Mouse (Mus musculus): ENCODE measurements at regions not wholly inside any gene's neighbourhood (a gene's known extent, or its start where the extent isn't known, plus 50 kb on each side); places are given as distances from the start of the nearest gene placed in this dataset.

DNA sequence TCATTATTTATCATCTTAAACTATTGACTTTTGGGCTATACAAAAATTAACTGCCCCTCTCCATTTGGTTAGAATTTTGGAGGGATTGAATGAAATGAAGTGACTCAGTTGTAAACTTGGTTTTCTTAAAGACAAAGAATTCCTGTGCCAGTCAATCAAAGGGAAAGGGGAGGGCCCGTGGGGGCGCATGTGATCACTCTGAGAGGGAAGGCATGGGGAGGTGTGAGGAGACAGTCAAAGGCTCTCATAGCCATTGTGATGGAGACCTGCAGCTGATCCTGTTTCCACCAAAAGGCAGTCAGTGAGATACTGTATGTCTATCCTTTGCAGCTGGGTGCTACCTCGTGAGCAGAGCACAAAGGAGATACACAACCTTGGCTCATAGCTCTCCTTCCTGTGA lies 156.6 kb upstream of the Slc24a2 start:
- H3K4me2 ChIP-seq (ENCODE audit: low read length): no peak overlapping the region
- no peak for ATAC-seq (ENCODE audit: insufficient number of reproducible peaks, insufficient read depth, low FRiP score, low read depth)

GRCm38 (mm10) chr4:87386271-87386670 lies 156.0 kb upstream of the Slc24a2 start:
- no peaks in the 10 kb centered on the region for H3K4me1 ChIP-seq (ENCODE audit: control insufficient read depth in 2 of 2, insufficient read depth in 2 of 2, low read length in 2 of 2)
- no peaks in the 10 kb centered on the region for H3K27me3 ChIP-seq (ENCODE audit: control insufficient read depth, insufficient read depth, low read length)
- 82% methylated on average over 9 of the region's 9 CpGs for WGBS
- no peaks in the 10 kb centered on the region for H3K9me3 ChIP-seq (ENCODE audit: control insufficient read depth, low read length)
- H3K4me2 ChIP-seq (ENCODE audit: low read length): no peak overlapping the region
- no peaks in the 10 kb centered on the region for H3K36me3 ChIP-seq (ENCODE audit: control insufficient read depth, insufficient read depth, low read length)
- no peak for ATAC-seq (ENCODE audit: insufficient number of reproducible peaks, insufficient read depth, low FRiP score, low read depth)
- no peak overlapping the region for H3K9ac ChIP-seq (ENCODE audit: low read length)
- no peak overlapping the region for H3K27ac ChIP-seq (replicated peaks in 1 of 2; ENCODE audit: control insufficient read depth in 1 of 2, insufficient read depth in 1 of 2, low read depth in 2 of 2, low read length in 2 of 2)
- H3K4me3 ChIP-seq (ENCODE audit: control insufficient read depth in 1 of 2, insufficient read depth in 1 of 2, low read depth in 1 of 2, low read length in 2 of 2): no peak overlapping the region

More for the DNA sequence above, 156.6 kb upstream of the Slc24a2 start:
- Histone ChIP-seq H3K27ac (replicated peaks in 1 of 2; ENCODE audit: control insufficient read depth in 1 of 2, insufficient read depth in 1 of 2, low read depth in 2 of 2, low read length in 2 of 2) (no peak overlapping the region), H3K9ac (ENCODE audit: low read length) (no peak overlapping the region), H3K36me3 (ENCODE audit: control insufficient read depth, insufficient read depth, low read length) (no peaks in the 10 kb centered on the region), H3K9me3 (ENCODE audit: control insufficient read depth, low read length) (no peaks in the 10 kb centered on the region), H3K4me3 (ENCODE audit: control insufficient read depth in 1 of 2, insufficient read depth in 1 of 2, low read depth in 1 of 2, low read length in 2 of 2) (no peak overlapping the region), H3K4me1 (ENCODE audit: control insufficient read depth in 2 of 2, insufficient read depth in 2 of 2, low read length in 2 of 2) (no peaks in the 10 kb centered on the region), H3K27me3 (ENCODE audit: control insufficient read depth, insufficient read depth, low read length) (no peaks in the 10 kb centered on the region)
- WGBS: 71% methylated on average over 3 of the region's 3 CpGs

DNA sequence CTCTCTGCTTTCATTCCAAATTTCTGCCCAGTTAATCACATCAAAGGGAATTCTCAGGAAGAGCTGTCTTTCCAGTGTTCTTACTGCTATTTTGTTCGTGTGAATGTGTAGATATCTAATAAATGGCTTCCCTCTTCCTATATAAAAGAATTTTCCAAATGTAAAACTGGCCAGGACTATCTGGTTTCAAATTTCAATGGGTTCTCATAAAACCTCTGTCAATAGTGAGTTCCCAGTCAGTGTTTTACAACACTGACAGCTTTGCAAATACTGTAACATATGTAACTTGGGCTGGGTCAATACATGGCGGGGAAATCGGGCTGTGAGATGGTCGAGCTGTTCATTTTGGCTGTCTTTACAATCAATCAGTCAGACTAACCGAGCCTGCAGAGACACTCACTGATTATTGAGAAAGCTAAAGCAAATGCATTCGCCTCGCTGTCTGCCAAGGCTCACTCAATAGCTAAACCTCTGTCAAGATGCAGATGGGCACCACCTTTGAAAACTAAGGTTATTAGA lies 155.0 kb upstream of the Slc24a2 start:
- H3K4me3 ChIP-seq (ENCODE audit: control insufficient read depth in 1 of 2, insufficient read depth in 1 of 2, low read depth in 1 of 2, low read length in 2 of 2): no peak overlapping the region
- no peaks in the 10 kb centered on the region for H3K9me3 ChIP-seq (ENCODE audit: control insufficient read depth, low read length)
- no peak overlapping the region for H3K4me2 ChIP-seq (ENCODE audit: low read length)
- no peaks in the 10 kb centered on the region for H3K36me3 ChIP-seq (ENCODE audit: control insufficient read depth, insufficient read depth, low read length)
- no peak for ATAC-seq (ENCODE audit: insufficient number of reproducible peaks, insufficient read depth, low FRiP score, low read depth)
- H3K9ac ChIP-seq (ENCODE audit: low read length): no peak overlapping the region
- 74% methylated on average over 7 of the region's 7 CpGs for WGBS
- no peak overlapping the region for H3K27ac ChIP-seq (replicated peaks in 1 of 2; ENCODE audit: control insufficient read depth in 1 of 2, insufficient read depth in 1 of 2, low read depth in 2 of 2, low read length in 2 of 2)
- no peaks in the 10 kb centered on the region for H3K4me1 ChIP-seq (ENCODE audit: control insufficient read depth in 2 of 2, insufficient read depth in 2 of 2, low read length in 2 of 2)
- H3K27me3 ChIP-seq (ENCODE audit: control insufficient read depth, insufficient read depth, low read length): no peaks in the 10 kb centered on the region

- H3K9ac ChIP-seq (ENCODE audit: low read length): no peak overlapping the region
- no peaks in the 10 kb centered on the region for H3K4me1 ChIP-seq (ENCODE audit: control insufficient read depth in 2 of 2, insufficient read depth in 2 of 2, low read length in 2 of 2)
- no peak overlapping the region for H3K27ac ChIP-seq (replicated peaks in 1 of 2; ENCODE audit: control insufficient read depth in 1 of 2, insufficient read depth in 1 of 2, low read depth in 2 of 2, low read length in 2 of 2)
- no peak overlapping the region for H3K4me3 ChIP-seq (ENCODE audit: control insufficient read depth in 1 of 2, insufficient read depth in 1 of 2, low read depth in 1 of 2, low read length in 2 of 2)
- no peaks in the 10 kb centered on the region for H3K36me3 ChIP-seq (ENCODE audit: control insufficient read depth, insufficient read depth, low read length)
- no peak overlapping the region for H3K4me2 ChIP-seq (ENCODE audit: low read length)
- no peaks in the 10 kb centered on the region for H3K9me3 ChIP-seq (ENCODE audit: control insufficient read depth, low read length)
- 73% methylated on average over 6 of the region's 6 CpGs for WGBS
- ATAC-seq (ENCODE audit: insufficient number of reproducible peaks, insufficient read depth, low FRiP score, low read depth): no peak
- no peaks in the 10 kb centered on the region for H3K27me3 ChIP-seq (ENCODE audit: control insufficient read depth, insufficient read depth, low read length)
These were observed 154.3 kb upstream of the Slc24a2 start for GRCm38 (mm10) chr4:87384469-87385044.

GRCm38 (mm10) chr4:87380716-87381115 lies 150.4 kb upstream of the Slc24a2 start:
- ATAC-seq (ENCODE audit: insufficient number of reproducible peaks, insufficient read depth, low FRiP score, low read depth): no peak
- 58% methylated on average over 5 of the region's 5 CpGs for WGBS
- no peak overlapping the region for H3K9ac ChIP-seq (ENCODE audit: low read length)

DNA sequence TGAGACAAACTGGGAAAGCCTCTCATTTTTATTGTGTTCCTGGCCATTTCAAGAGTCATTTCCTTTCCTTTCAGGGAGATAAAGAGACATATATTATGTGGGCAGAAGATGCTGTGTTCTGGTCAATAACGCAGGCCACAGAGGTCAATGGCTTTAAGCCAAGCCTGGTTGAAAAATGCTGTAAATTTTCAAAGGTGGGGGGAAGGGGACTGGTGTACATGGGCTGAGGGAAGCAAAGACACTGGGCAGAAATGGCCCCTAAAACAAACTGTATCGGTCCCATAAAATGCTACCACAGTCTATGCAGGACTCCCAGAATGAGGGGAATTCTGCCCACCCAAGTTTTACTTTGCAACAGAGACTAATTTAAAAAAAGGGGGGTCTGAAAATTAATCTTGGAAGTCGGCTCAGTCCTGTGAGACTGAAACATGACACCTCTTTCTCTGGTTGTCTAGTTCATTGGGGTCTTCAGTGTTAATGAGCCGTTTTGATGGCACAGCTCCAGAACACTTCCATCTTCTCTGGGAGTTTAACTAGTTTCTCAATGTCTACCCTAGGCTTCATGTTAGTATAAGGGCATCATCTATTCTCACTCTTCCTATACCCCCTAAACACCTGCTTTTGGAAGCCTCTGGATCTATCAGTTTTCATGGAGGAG lies 149.4 kb upstream of the Slc24a2 start:
- 64% methylated on average over 4 of the region's 4 CpGs for WGBS
- no peak overlapping the region for H3K9ac ChIP-seq (ENCODE audit: low read length)
- no peak overlapping the region for H3K27ac ChIP-seq (replicated peaks in 1 of 2; ENCODE audit: control insufficient read depth in 1 of 2, insufficient read depth in 1 of 2, low read depth in 2 of 2, low read length in 2 of 2)
- H3K9me3 ChIP-seq (ENCODE audit: control insufficient read depth, low read length): no peaks in the 10 kb centered on the region
- no peak for ATAC-seq (ENCODE audit: insufficient number of reproducible peaks, insufficient read depth, low FRiP score, low read depth)
- H3K27me3 ChIP-seq (ENCODE audit: control insufficient read depth, insufficient read depth, low read length): no peaks in the 10 kb centered on the region
- H3K36me3 ChIP-seq (ENCODE audit: control insufficient read depth, insufficient read depth, low read length): no peaks in the 10 kb centered on the region
- no peak overlapping the region for H3K4me3 ChIP-seq (ENCODE audit: control insufficient read depth in 1 of 2, insufficient read depth in 1 of 2, low read depth in 1 of 2, low read length in 2 of 2)
- H3K4me1 ChIP-seq (ENCODE audit: control insufficient read depth in 2 of 2, insufficient read depth in 2 of 2, low read length in 2 of 2): no peaks in the 10 kb centered on the region
- H3K4me2 ChIP-seq (ENCODE audit: low read length): no peak overlapping the region

More at GRCm38 (mm10) chr4:87380716-87381115, 150.4 kb upstream of the Slc24a2 start:
- H3K9me3 ChIP-seq (ENCODE audit: control insufficient read depth, low read length): no peaks in the 10 kb centered on the region
- H3K4me2 ChIP-seq (ENCODE audit: low read length): no peak overlapping the region
- H3K4me1 ChIP-seq (ENCODE audit: control insufficient read depth in 2 of 2, insufficient read depth in 2 of 2, low read length in 2 of 2): no peaks in the 10 kb centered on the region
- H3K4me3 ChIP-seq (ENCODE audit: control insufficient read depth in 1 of 2, insufficient read depth in 1 of 2, low read depth in 1 of 2, low read length in 2 of 2): no peak overlapping the region
- H3K36me3 ChIP-seq (ENCODE audit: control insufficient read depth, insufficient read depth, low read length): no peaks in the 10 kb centered on the region
- no peak overlapping the region for H3K27ac ChIP-seq (replicated peaks in 1 of 2; ENCODE audit: control insufficient read depth in 1 of 2, insufficient read depth in 1 of 2, low read depth in 2 of 2, low read length in 2 of 2)
- no peaks in the 10 kb centered on the region for H3K27me3 ChIP-seq (ENCODE audit: control insufficient read depth, insufficient read depth, low read length)

- ATAC-seq (ENCODE audit: insufficient number of reproducible peaks, insufficient read depth, low FRiP score, low read depth): no peak
- 56% methylated on average over 7 of the region's 7 CpGs for WGBS
- no peak overlapping the region; the same call in 1 of the 2 replicates for H3K9ac ChIP-seq (ENCODE audit: low read length)
- H3K4me1 ChIP-seq (ENCODE audit: control insufficient read depth in 2 of 2, insufficient read depth in 2 of 2, low read length in 2 of 2): peaks cover 10 to 23% of the 10 kb centered on the region in 2 experiments
- no peaks in the 10 kb centered on the region for H3K9me3 ChIP-seq (ENCODE audit: control insufficient read depth, low read length)
- no peaks in the 10 kb centered on the region for H3K27me3 ChIP-seq (ENCODE audit: control insufficient read depth, insufficient read depth, low read length)
- no peak overlapping the region for H3K4me2 ChIP-seq (ENCODE audit: low read length)
- H3K4me3 ChIP-seq (ENCODE audit: control insufficient read depth in 1 of 2, insufficient read depth in 1 of 2, low read depth in 1 of 2, low read length in 2 of 2): no peak overlapping the region
- no peaks in the 10 kb centered on the region for H3K36me3 ChIP-seq (ENCODE audit: control insufficient read depth, insufficient read depth, low read length)
- no peak overlapping the region for H3K27ac ChIP-seq (replicated peaks in 1 of 2; ENCODE audit: control insufficient read depth in 1 of 2, insufficient read depth in 1 of 2, low read depth in 2 of 2, low read length in 2 of 2)
These were observed 141.7 kb upstream of the Slc24a2 start for GRCm38 (mm10) chr4:87371960-87372359.
